Mouse (Mus musculus) lung, postnatal 36 days (tissue): Measurements from ENCODE around the gene Dhx37.
A peak's percentile ranks its signal among the peaks of the same experiment; 100 is the strongest.
"Not testable (repeated sequence)": the region's sequence is repeated elsewhere in the genome, so short reads cannot be mapped to it uniquely, and the experiment has no call there.

Experiments used
- DNase-seq: peaks from one replicate; pipeline ENCODE4 v3.0.0; 2022; ENCODE audit warnings: mixed read lengths

Dhx37 gene

GRCm38 (mm10) chr5:125446344-125446743 is 12.4 kb upstream of the Dhx37 start:
- DNase-seq = no peak

DNA sequence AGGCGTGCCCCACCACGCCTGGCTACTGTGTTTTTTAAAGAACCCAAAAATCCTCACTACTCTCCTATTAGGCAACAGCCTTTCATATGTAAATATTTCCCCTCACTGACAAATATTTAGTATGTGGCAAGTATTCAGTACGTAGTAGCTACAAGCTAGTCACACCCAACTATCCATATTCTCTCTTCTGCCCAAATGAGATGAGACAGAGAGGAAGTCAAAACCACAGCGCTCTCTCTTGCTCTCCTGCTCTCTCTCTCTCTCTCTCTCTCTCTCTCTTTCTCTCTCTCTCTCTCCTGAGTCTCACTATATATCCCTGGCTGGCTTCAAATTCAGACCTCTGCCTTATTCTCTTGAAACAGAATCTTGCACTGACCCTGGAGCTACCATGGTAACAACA is 10.6 kb upstream of the Dhx37 start:
- DNase-seq = no peak

- DNase-seq = no peak
Observed at GRCm38 (mm10) chr5:125443915-125444314, 10.0 kb upstream of the Dhx37 start.

- no peak for DNase-seq
Observed at GRCm38 (mm10) chr5:125443335-125443734, 9.4 kb upstream of the Dhx37 start.

GRCm38 (mm10) chr5:125442136-125442995 is 8.4 kb upstream of the Dhx37 start:
- DNase-seq = peak; percentile 13

GRCm38 (mm10) chr5:125441234-125442114 is 7.6 kb upstream of the Dhx37 start, which contains the start of gene Bri3bp:
TSS of gene Bri3bp (plus strand) at chr5:125441568.
- DNase-seq = peak; percentile 41

DNA sequence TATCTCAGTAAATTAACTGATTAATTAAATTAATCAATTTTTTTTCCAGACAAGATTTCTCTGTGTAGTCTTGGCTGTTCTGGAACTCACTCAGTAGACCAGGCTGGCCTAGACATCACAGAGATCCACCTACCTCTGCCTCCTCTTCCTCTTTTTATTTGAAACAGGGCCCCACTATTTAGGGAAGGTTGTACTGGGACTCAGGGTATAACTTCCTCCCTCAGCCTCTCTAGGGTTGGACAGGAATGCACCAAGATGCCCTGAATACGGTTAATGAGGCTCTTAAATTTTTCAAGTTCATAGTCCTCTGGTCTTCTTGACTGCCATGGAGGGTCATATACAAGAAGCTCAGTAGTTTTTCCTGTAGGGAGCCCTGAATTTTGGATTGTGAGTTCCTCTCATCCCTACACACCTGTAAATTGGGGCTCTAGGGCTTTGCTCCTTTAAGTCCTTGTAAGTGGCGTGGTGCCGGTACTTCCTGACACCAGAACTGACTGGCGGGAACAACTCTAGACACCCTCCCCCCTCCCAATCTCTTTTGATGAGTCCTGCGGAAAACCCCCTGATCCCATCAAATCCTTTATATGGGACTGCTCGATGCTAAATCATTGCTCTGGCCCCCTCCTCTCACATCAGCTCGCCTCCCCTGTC is 6.8 kb upstream of the Dhx37 start:
- peak; percentile 18 for DNase-seq

GRCm38 (mm10) chr5:125434347-125434746 is 426 bp upstream of the Dhx37 start:
- DNase-seq = not testable (repeated sequence)

- DNase-seq = not testable (repeated sequence)
Observed at GRCm38 (mm10) chr5:125432324-125432723, 1.6 kb downstream of the Dhx37 start.

DNA sequence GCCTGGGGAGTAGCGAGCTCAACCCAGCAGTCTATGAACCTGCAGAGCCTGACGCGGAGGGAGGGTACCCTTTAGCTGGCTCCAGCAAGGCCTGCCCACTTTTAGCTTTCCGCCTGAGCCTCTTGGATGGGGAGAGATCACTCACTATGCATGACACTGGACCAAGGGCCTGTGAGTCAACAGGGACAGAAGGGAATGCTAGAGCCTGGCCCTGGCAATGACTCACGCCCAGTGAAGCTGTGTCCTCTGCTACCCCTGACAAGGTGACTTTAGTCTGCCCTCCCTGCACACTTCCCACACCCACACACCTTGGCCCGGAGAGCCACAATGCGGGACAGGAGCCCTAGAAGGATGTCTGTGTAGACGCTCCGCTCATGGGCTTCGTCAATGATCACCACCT is 7.6 kb downstream of the Dhx37 start:
- DNase-seq = no peak

DNA sequence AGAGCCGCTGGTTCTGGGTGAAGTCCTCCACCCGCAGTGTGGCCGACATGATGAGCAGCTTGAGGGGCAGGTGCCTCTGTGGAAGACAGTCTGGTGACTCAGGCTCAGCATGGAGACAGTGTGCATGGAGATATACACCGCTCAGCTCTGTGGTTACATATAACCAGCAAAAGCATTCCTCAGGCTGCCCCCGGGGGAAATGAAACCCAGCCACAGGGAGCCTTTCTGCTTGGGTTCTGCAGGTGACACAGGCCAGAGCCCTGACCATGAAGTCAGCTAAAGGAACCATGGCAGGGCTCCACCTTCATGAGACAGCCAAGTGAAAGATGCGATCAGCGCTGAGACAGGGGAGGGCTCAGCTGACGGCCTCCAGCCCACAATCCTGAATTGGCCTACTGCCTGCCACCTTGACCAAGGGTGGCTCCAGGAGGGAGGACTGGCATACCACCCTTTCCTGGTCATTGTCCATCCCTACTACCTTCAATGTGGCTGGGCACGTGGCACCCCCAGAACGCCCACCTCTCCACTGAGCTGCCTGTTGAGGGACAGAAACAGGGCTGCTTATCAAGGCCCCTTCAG is 8.1 kb downstream of the Dhx37 start:
- no peak for DNase-seq

DNA sequence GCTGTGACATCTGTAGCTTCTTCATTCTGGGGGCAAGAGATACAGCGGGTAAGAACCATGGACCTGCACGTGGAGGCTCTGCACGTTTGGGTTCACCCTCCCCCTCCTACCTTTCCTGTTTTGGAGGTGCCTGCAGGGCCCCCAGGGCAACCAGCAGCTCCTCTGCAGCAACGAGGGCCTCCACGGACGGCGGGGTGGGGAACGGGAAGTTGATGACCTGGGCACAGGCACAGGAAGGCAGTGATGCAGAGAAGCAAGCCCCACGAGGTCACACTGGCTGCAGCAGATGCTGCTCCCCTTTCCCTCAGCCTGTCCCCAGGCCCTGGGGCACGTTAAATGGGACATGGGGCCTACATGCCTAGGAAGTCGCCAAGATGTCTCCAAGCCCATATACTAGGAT is 14.8 kb downstream of the Dhx37 start:
- DNase-seq = no peak

GRCm38 (mm10) chr5:125418636-125419035 is 15.3 kb downstream of the Dhx37 start:
- DNase-seq = no peak

GRCm38 (mm10) chr5:125416183-125416582 is 17.7 kb downstream of the Dhx37 start:
- DNase-seq = no peak

- DNase-seq = no peak
Observed at GRCm38 (mm10) chr5:125413763-125414162, 20.2 kb downstream of the Dhx37 start.

- DNase-seq = not testable (repeated sequence)
Observed at GRCm38 (mm10) chr5:125412536-125412935, 21.4 kb downstream of the Dhx37 start.

- peak; percentile 86 for DNase-seq
Observed at GRCm38 (mm10) chr5:125411972-125412530, 21.9 kb downstream of the Dhx37 start.

DNA sequence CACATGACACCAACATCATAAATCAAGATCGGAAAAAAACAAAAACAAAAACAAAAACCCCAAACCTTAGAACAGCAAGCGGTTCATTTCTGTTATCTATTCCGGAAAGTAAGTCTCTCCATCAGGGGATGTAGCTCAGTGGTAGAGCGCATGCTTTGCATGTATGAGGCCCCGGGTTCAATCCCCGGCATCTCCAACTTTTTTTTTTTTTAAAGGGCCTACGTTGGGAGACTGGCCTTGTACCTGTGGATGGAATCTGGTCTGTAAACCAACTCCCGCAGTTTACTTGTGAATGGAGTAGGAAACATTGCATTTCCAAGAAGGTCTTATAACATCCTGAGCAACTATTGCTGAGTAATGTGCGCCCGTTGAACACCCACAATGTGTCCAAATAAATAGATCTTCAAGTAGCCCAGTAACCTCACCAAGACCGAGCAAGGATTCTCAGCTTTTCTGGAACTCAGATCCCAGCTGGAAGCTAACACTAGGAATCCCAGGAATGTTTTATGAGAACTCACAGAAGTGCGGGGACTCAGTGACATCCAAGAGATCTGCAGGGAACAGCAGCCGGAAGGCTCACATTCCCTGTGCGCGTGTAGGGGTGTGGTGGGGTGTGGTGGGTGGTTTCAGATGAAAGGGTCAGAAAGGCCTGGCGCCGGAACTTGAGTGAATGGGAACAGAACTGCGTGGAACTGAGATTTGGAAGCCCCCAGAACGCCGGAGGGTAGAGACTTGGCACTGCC is 24.4 kb downstream of the Dhx37 start:
- DNase-seq = peak; percentile 28

GRCm38 (mm10) chr5:125408842-125409241 is 25.1 kb downstream of the Dhx37 start:
- peak; percentile 89 for DNase-seq

DNA sequence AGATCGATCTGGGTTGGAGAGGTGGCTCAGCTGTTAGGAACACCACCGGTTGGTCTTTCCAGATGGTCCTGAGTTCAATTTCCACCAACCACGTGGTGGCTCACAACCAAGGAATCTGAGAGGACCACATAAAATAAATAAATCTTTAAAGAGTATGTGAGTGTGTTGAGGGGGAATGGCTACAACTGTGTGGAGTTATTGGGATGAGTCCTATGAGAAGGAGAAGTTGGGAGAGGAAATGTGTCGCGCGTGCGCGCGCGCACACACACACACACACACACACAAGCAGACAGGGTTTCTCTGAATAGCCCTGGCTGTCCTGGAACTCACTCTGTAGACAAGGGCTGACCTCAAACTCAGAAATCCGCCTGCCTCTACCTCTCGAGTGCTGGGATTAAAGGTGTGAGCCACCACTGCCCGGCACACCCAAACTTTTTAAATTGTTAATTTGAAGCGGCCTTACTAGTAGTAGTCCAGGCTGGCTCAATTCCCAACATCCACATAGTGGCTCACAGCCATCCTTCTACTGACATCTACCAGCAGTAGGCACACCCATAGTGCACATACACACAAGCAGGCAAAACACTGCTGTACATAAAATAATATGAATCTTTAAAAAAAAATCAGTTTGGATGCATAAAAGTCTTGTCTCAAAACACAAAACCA is 25.9 kb downstream of the Dhx37 start:
- DNase-seq = no peak
